Mouse (Mus musculus) lung, embryonic 14.5 days (tissue): ENCODE measurements around the gene Ralb. TPM values are rescaled to one million over a fixed set of nuclear protein-coding genes. Genes with fewer than 3 reads are reported as not detected.

Experiments used
- ATAC-seq: fragments of 200-750 bp; cut with Nextera tagmentation; 2 replicates; pipeline ENCODE4 v1.8.0; 2017; ENCODE audit warnings: mild to moderate bottlenecking, moderate TSS enrichment, moderate library complexity; ENCODE audit not compliant: insufficient read depth
- DNase-seq: peaks from one replicate; pipeline ENCODE4 v3.0.0-alpha.2; 2015
- H3K27ac ChIP-seq: fragments of 300-500 bp; sonication (generic); 2 replicates; pipeline ENCODE4 v1.5.1; 2014; ENCODE audit warnings: low read depth, mild to moderate bottlenecking, moderate library complexity
- H3K27me3 ChIP-seq: fragments of 300-500 bp; sonication (generic); 2 replicates; pipeline ENCODE4 v1.6.1; 2014; ENCODE audit warnings: low read length, control low read depth; ENCODE audit not compliant: insufficient read depth
- H3K36me3 ChIP-seq: fragments of 300-500 bp; sonication (generic); 2 replicates; pipeline ENCODE4 v1.6.1; 2014; ENCODE audit warnings: control low read depth; ENCODE audit not compliant: insufficient read depth
- H3K4me1 ChIP-seq: fragments of 300-500 bp; sonication (generic); 2 replicates; pipeline ENCODE4 v1.6.1; 2014; ENCODE audit warnings: antibody characterized with exemption, control low read depth; ENCODE audit not compliant: insufficient read depth
- H3K4me2 ChIP-seq: fragments of 300-500 bp; sonication (generic); 2 replicates; pipeline ENCODE4 v1.6.1; 2014; ENCODE audit warnings: mild to moderate bottlenecking
- H3K4me3 ChIP-seq: fragments of 300-500 bp; sonication (generic); 2 replicates; pipeline ENCODE4 v1.5.1; 2014; ENCODE audit warnings: low read depth, low read length
- H3K9ac ChIP-seq: fragments of 300-500 bp; sonication (generic); 2 replicates; pipeline ENCODE4 v1.6.1; 2014
- H3K9me3 ChIP-seq: fragments of 300-500 bp; sonication (generic); 2 replicates; pipeline ENCODE4 v1.6.1; 2016; ENCODE audit warnings: low read depth, low read length, control low read depth
- CTCF ChIP-seq: IDR thresholded peaks from 2 replicates; pipeline ENCODE4 v1.5.1; 2016; ENCODE audit warnings: antibody characterized with exemption, low read depth
- whole genome bisulfite sequencing: fragments of 180-500 bp; shearing (Covaris S2); extraction: QIAGEN DNeasy Blood & Tissue Kit; methylation state at CpG from one replicate; pipeline ENCODE4 v1.1.7; 2014; 5-methylcytosine and 5-hydroxymethylcytosine counted together
- polyA plus RNA-seq: library from polyadenylated mRNA; unstranded; fragments of >200 nt; fragmentation: Nextera tagmentation; extraction: Ambion mirVana; gene quantifications from 2 replicates; pipeline ENCODE4 v1.2.1, GENCODE M21; 2014

Ralb gene
- polyA plus RNA-seq, 1 experiment from 2014 or later: 221 TPM

DNA sequence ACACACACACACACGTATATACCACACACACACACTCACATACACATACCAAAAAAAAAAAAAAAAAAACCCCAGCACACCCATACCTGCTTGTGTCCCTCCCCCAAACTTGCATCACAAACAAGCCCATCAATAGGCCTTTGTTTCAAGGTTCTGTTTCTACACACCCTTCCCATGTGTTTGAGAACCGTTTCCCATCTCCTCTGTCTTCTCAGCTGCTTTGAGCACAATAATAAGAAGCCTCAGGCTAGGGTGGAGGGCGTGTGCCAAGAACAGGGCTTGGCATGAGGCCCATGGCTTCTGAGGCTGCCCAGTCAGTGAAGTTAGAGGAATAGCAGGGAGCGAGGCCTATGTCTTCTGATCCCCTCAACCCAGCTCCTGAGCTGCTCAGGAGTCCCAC, 50.9 kb downstream of the Ralb start:
- TF ChIP-seq CTCF: no peak
- WGBS: 65% methylated on average over 4 of the region's 4 CpGs

DNA sequence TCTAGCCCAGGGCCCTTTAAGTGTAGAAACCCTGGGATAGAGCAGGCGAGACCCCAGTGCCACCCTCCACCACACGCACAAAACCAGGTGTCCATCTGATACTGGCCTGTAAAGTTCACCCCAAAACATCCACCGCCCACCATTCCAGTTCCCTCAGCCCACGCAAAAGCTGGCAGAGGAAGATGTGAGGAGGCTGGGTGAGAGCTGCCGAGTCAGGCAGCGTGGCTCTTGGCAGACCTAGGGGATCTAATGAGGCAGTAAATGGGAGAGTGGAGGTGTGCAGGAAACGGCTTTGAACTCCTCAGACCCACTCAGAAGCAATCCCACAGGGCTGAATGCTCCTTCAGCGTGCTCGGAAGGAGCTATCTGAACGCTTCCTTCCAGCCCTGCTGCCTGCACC, 53.2 kb downstream of the Ralb start:
- DNase-seq (no peak), ATAC-seq (no peak)
- no peak overlapping the region for H3K4me2 ChIP-seq
- H3K36me3 ChIP-seq: no peaks in the 10 kb centered on the region
- WGBS: 53% methylated on average over 10 of the region's 10 CpGs
- no peak for TF ChIP-seq CTCF
- no peaks in the 10 kb centered on the region for H3K9me3 ChIP-seq
- H3K4me3 ChIP-seq: no peak overlapping the region
- H3K9ac ChIP-seq: no peak overlapping the region
- no peak overlapping the region for H3K27ac ChIP-seq
- no peaks in the 10 kb centered on the region for H3K4me1 ChIP-seq
- no peaks in the 10 kb centered on the region for H3K27me3 ChIP-seq

More for the DNA sequence above, 50.9 kb downstream of the Ralb start:
- ATAC-seq: no peak
- Histone ChIP-seq H3K4me2 (no peak overlapping the region), H3K36me3 (no peaks in the 10 kb centered on the region), H3K4me3 (no peak overlapping the region), H3K27ac (no peak overlapping the region), H3K9me3 (no peaks in the 10 kb centered on the region), H3K4me1 (no peaks in the 10 kb centered on the region), H3K9ac (no peak overlapping the region), H3K27me3 (no peaks in the 10 kb centered on the region)
- DNase-seq: peak; percentile 52

DNA sequence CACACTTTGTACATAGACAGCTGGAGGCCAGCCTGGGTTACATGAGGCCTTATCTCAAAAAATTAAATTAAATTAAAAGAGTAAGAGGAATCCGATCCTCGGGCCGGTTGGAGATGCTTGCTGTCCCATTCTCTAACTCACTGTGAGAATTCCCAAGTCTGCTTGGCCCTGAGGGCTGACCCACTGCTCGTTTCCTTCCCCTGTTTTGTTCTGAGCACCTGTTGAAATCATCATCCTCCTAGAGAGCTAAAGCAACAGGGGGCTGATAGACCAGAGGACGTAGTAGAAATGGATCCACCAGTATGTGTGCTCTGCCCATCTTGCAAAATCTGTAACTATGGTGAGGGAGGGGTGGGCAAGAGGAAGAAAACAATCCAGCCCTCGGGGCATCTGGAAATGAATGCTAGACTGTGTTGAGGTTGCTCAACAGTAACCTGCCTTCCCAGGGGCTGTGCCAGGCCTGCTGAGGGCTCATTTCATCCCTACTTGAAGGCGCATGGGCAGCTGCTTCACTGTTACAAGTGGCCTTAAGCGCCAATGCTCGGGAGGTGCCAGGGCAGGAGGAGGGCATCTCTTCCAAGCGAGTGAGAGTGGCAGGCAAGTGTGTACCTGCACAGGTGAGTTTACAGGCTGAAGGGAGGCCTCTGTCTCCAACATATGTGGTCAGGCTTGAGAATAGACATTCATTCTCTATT, 53.8 kb downstream of the Ralb start:
- Histone ChIP-seq H3K9me3 (no peaks in the 10 kb centered on the region), H3K4me2 (no peak overlapping the region), H3K27ac (no peak overlapping the region), H3K4me1 (no peaks in the 10 kb centered on the region), H3K36me3 (no peaks in the 10 kb centered on the region), H3K4me3 (no peak overlapping the region), H3K27me3 (no peaks in the 10 kb centered on the region), H3K9ac (no peak overlapping the region)
- no peak for TF ChIP-seq CTCF
- 83% methylated on average over 10 of the region's 10 CpGs for WGBS
- DNase-seq (no peak), ATAC-seq (no peak)

DNA sequence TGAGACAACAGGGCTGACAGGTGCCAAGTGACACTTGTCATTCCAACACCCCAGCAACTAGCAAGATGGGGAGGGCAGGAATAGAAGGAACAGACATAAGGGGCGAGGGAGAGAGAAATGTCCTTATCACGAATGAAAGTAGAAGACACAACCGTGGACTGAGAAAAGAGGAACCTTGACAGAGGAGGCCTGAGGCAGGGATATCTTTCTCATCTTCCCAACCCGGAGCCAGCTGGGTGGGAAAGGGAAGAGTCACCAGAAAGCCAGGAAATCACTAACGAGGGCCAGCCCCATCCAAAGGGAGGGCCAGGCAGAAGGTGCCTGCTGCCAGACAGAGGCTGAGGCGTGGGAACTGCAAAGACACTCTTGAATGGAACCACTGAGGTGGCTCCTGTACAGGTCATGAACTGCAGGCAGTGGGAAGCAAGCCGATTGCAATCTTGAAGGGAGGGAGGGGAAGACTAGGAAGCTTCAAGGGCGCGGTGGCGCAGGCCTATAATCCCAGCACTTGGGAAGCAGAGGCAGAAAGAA, 57.8 kb downstream of the Ralb start:
- Histone ChIP-seq H3K36me3 (no peaks in the 10 kb centered on the region), H3K27me3 (no peaks in the 10 kb centered on the region), H3K4me1 (no peaks in the 10 kb centered on the region), H3K4me3 (no peak overlapping the region), H3K9ac (no peak overlapping the region), H3K9me3 (no peaks in the 10 kb centered on the region), H3K27ac (no peak overlapping the region), H3K4me2 (no peak overlapping the region)
- no peak for TF ChIP-seq CTCF
- ATAC-seq (no peak), DNase-seq (no peak)
- WGBS: 48% methylated on average over 10 of the region's 10 CpGs

DNA sequence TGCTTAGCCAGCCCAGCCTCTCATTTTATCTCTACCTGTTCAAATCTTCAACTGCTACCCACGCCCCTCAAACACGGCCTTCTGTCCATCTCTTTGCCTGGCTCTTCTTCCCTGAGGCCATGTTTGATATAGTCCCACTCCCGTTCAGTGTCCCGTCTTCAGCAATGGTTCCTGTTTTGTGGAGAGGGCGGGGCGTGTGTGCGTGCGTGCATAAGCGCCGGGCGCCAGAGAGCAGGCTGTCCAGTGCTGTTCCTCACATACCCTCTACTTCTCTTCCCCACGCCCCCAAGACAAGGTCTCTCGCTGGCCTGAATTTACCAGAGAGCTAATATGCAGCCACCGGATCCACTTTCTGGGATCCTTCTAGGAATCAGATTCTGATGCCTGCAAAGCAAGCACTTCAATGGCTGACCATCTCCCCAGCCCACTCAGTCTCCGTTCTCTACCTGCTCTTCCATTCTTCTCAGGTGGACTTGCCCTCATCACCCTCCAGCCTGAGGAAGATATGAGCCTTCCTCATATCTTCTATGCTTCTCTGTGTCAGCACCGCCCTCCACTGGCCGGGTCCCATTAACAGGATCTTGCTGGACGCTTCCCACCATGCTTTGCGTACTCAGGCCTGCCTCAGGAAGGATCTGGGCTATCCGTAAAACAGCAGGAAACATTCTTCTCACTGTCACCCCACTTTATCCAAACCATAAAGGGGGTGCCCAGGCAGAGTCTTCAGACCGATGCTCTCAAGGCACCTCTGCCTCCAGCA, 60.8 kb downstream of the Ralb start:
- Histone ChIP-seq H3K4me3 (no peak overlapping the region), H3K4me1 (no peaks in the 10 kb centered on the region), H3K36me3 (no peaks in the 10 kb centered on the region), H3K4me2 (no peak overlapping the region), H3K9me3 (no peaks in the 10 kb centered on the region), H3K9ac (no peak overlapping the region), H3K27me3 (no peaks in the 10 kb centered on the region), H3K27ac (no peak overlapping the region)
- 80% methylated on average over 21 of the region's 21 CpGs for WGBS
- TF ChIP-seq CTCF: peak; percentile 13; the same call in 1 of the 2 replicates
- DNase-seq: no peak
- no peak for ATAC-seq

DNA sequence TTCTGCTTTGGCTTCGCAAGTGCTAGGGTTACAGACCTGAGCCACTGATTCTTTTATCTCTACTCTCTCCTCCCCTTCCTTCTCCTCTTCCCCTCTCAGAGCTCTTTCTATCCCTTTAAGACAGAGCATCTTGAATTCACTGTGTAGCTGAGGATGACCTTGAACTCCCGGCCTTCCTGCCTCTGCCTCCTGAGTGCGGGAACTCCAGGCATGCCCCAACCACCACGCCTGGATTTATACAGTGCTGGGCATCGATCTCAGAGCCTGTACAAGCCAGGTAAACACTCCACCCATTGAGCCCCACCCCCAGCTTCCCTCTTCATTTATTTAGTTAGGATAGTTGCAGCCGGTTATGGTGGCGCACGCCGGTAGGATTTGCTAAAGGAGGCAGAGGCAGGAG, 61.7 kb downstream of the Ralb start:
- no peak for TF ChIP-seq CTCF
- Histone ChIP-seq H3K27ac (no peak overlapping the region), H3K4me2 (no peak overlapping the region), H3K27me3 (no peaks in the 10 kb centered on the region), H3K36me3 (no peaks in the 10 kb centered on the region), H3K9me3 (no peaks in the 10 kb centered on the region), H3K9ac (no peak overlapping the region), H3K4me3 (no peak overlapping the region), H3K4me1 (no peaks in the 10 kb centered on the region)
- ATAC-seq (no peak), DNase-seq (no peak)
- 83% methylated on average over 9 of the region's 9 CpGs for WGBS

DNA sequence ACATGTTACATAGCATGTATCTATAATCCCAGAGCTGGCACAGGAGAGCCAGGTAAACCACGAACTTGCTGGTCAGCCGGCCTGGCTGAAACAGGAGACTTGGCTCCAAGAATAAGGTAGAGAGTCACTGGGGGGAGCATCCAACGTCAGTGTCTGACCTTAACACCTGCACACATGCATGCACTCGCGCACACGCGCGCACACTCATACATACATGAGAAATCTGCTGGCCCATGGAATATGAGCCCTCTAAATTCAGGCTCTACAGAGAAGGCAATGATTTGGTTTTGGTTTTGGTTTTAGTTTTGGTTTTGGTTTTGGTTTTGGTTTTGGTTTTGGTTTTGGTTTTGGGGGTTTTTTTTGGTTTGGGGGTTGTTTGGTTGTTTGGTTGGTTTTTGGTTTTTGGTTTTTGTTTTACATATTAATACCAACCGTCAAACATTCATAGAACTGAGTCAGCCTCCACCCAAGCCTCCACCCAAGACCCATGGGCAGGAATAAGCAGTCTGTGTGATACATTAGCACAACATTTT, 66.4 kb downstream of the Ralb start:
- WGBS: 87% methylated on average over 9 of the region's 9 CpGs
- Histone ChIP-seq H3K4me2 (no peak overlapping the region), H3K27me3 (no peaks in the 10 kb centered on the region), H3K36me3 (no peaks in the 10 kb centered on the region), H3K27ac (no peak overlapping the region), H3K4me3 (no peak overlapping the region), H3K4me1 (no peaks in the 10 kb centered on the region), H3K9me3 (no peaks in the 10 kb centered on the region), H3K9ac (no peak overlapping the region)
- DNase-seq (no peak), ATAC-seq (no peak)
- TF ChIP-seq CTCF: no peak
